Mouse (Mus musculus) bone marrow macrophage, adult 2 months (primary cell): ENCODE measurements around the gene Ceacam16.

Source experiments
- CTCF ChIP-seq: IDR thresholded peaks from 2 replicates; pipeline ENCODE4 v1.5.1; 2012; ENCODE audit warnings: low read depth, mild to moderate bottlenecking, low read length, moderate library complexity
- POLR2A ChIP-seq: IDR thresholded peaks from 2 replicates; pipeline ENCODE4 v1.6.1; 2012; ENCODE audit warnings: mild to moderate bottlenecking, low read depth, low read length, borderline replicate concordance

DNA sequence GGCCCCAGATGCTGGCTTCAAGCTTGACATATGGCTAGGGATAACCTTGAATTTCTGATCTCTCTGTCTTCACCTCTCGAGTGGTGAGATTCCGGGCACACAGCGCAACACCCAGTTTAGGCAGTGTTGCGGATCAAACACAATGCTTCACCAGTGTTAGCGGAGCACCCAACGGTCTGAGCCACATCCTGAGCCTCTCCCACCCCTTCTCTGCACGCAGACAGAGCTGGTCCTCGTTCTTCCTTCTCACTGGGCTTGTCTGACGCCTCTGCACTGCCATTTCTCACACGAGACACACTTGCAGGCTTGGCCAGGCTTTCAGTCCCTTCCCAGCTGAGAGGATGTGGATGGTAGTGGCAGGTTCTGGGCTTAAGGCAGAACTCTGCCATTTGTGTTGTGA is 1.4 kb downstream of the Ceacam16 start:
- TF ChIP-seq POLR2A (no peak), CTCF (no peak)
